Mouse (Mus musculus) hindbrain, embryonic 15.5 days (tissue): ENCODE measurements around the gene BC067074. TPM values are rescaled to one million over a fixed set of nuclear protein-coding genes. Genes with fewer than 3 reads are reported as not detected.

Experiments used
- ATAC-seq: fragments of 200-750 bp; cut with Nextera tagmentation; 2 replicates; pipeline ENCODE4 v1.8.0; 2017; ENCODE audit warnings: low read depth, moderate number of reproducible peaks, moderate TSS enrichment; ENCODE audit not compliant: low FRiP score
- H3K27ac ChIP-seq: fragments of 300-500 bp; sonication (generic); replicated peaks from 2 replicates; pipeline ENCODE4 v1.5.1; 2015; ENCODE audit warnings: mild to moderate bottlenecking, inconsistent platforms
- H3K27me3 ChIP-seq: fragments of 300-500 bp; sonication (generic); 2 replicates; pipeline ENCODE4 v1.6.1; 2015; ENCODE audit warnings: control low read depth, inconsistent platforms
- H3K36me3 ChIP-seq: fragments of 300-500 bp; sonication (generic); 2 replicates; pipeline ENCODE4 v1.6.1; 2015; ENCODE audit warnings: control low read depth, inconsistent platforms
- H3K4me1 ChIP-seq: fragments of 300-500 bp; sonication (generic); replicated peaks from 2 replicates; pipeline ENCODE4 v1.6.1; 2015; ENCODE audit warnings: control low read depth, inconsistent platforms
- H3K4me2 ChIP-seq: fragments of 300-500 bp; sonication (generic); 2 replicates; pipeline ENCODE4 v1.6.1; 2015; ENCODE audit warnings: moderate library complexity, mild to moderate bottlenecking, inconsistent platforms
- H3K4me3 ChIP-seq: fragments of 300-500 bp; sonication (generic); 2 replicates; pipeline ENCODE4 v1.5.1; 2015; ENCODE audit warnings: mild to moderate bottlenecking, inconsistent platforms
- H3K9ac ChIP-seq: fragments of 300-500 bp; sonication (generic); 2 replicates; pipeline ENCODE4 v1.6.1; 2015; ENCODE audit warnings: inconsistent platforms
- H3K9me3 ChIP-seq: fragments of 300-500 bp; sonication (generic); 2 replicates; pipeline ENCODE4 v1.6.1; 2016; ENCODE audit warnings: control low read depth, inconsistent platforms
- WGBS: fragments of 180-500 bp; shearing (Covaris S2); methylation state at CpG from one replicate; pipeline ENCODE4 v1.1.7; 2015; 5-methylcytosine and 5-hydroxymethylcytosine counted together
- polyA plus RNA-seq: library from polyadenylated mRNA; unstranded; fragments of >200 nt; fragmentation: Nextera tagmentation; extraction: Ambion mirVana; gene quantifications from 2 replicates; pipeline ENCODE4 v1.2.1, GENCODE M21; 2015

Gene BC067074
- polyA plus RNA-seq, 1 experiment from 2014 or later = 1.1 TPM

DNA sequence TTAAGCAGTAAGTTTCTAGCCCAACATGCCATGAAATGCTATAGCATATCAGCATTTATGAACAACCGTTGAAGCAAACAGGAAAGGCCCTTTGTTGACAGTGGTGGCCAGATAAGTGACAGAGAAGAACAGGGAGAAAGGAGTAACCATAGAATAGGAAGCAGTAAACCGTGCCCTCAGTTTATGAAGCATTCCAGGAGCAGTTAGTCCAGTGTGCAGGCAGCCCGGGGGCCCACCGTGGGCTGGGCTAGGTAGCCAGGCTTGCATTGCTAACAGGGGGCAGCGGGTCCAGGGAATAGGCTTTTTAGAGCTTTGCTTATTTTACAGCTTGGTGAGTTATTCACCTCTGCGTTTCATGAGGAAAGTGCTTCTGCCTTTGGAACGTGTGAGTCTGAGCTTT, 39.3 kb downstream of the BC067074 start:
- Histone ChIP-seq H3K4me2 (no peak overlapping the region), H3K27ac (no peak overlapping the region), H3K9me3 (no peaks in the 10 kb centered on the region), H3K27me3 (no peaks in the 10 kb centered on the region), H3K4me1 (no peaks in the 10 kb centered on the region), H3K9ac (no peak overlapping the region), H3K36me3 (no peaks in the 10 kb centered on the region), H3K4me3 (no peak overlapping the region)
- WGBS = 82% methylated on average over 7 of the region's 7 CpGs
- ATAC-seq = no peak

DNA sequence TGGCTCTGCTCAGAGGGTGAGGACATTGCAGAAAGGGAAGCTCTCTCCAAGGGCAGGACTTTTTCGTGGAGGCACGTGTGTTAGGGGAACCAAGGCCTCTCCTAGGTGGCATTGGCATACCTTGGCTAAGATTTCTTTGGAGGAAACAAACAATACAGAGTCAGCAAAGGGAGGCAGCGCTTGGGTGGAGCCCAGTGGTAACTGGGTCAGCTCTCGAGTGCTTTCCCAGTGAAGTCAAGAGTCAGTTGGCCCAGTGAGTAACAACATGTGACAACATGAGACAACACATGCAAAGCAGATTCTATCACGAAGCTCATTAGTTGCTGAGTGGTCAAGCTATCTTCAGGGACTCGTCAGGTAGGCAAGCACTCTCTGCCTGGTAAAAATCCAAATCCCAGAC, 40.4 kb downstream of the BC067074 start:
- Histone ChIP-seq H3K36me3 (no peaks in the 10 kb centered on the region), H3K27me3 (no peaks in the 10 kb centered on the region), H3K4me2 (no peak overlapping the region), H3K9ac (no peak overlapping the region), H3K9me3 (no peaks in the 10 kb centered on the region), H3K4me3 (no peak overlapping the region), H3K4me1 (no peaks in the 10 kb centered on the region), H3K27ac (no peak overlapping the region)
- ATAC-seq = no peak
- WGBS = 91% methylated on average over 6 of the region's 6 CpGs

DNA sequence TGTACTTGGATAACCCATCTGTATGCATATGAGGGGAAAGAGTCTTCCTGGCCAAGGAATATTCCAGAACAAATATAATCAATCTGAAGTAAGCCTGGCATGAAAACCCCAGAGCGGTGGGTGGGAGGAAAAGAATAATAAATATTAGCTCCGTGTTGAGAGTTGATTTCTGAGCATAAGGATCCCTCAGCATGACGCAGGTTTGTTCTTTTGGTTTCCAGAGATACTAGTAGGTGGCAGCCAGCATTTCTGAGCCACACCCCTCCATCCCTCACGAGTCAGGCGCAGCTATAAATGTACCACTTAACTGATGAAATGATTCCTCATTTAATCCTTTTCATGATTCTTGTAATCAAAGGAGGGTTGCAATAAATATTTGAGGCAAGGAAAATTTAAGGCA, 41.0 kb downstream of the BC067074 start:
- WGBS = 74% methylated on average over 5 of the region's 5 CpGs

DNA sequence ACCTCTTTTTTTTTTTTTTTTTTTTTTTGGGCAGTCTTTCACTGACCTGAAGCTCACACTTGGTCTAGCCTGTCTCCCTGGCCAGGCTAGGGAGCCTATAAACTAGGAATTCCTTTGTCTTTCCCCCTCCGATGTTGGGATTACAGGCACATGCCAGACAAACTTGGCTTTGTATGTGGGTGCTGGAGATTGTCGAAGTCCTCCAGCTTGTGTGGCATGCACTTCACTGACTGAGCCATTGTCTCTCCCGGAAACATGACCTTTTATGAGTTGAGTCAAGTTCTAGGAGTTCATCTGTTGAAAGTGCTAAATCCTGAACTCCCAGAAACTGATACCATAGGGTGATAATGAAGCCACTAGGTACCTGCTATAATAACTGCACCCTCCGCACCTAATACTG, 41.8 kb downstream of the BC067074 start:
- Histone ChIP-seq H3K9ac (no peak overlapping the region), H3K4me1 (no peaks in the 10 kb centered on the region), H3K4me3 (no peak overlapping the region), H3K27ac (no peak overlapping the region), H3K4me2 (no peak overlapping the region), H3K27me3 (no peaks in the 10 kb centered on the region), H3K36me3 (no peaks in the 10 kb centered on the region), H3K9me3 (no peaks in the 10 kb centered on the region)
- 88% methylated on average over 4 of the region's 4 CpGs for WGBS
- ATAC-seq = no peak

More for the DNA sequence above, 41.0 kb downstream of the BC067074 start:
- no peak overlapping the region for H3K4me2 ChIP-seq
- H3K9me3 ChIP-seq = no peaks in the 10 kb centered on the region
- H3K27me3 ChIP-seq = no peaks in the 10 kb centered on the region
- H3K27ac ChIP-seq = no peak overlapping the region
- H3K36me3 ChIP-seq = no peaks in the 10 kb centered on the region
- no peak for ATAC-seq
- no peak overlapping the region for H3K9ac ChIP-seq
- H3K4me3 ChIP-seq = no peak overlapping the region
- no peaks in the 10 kb centered on the region for H3K4me1 ChIP-seq

DNA sequence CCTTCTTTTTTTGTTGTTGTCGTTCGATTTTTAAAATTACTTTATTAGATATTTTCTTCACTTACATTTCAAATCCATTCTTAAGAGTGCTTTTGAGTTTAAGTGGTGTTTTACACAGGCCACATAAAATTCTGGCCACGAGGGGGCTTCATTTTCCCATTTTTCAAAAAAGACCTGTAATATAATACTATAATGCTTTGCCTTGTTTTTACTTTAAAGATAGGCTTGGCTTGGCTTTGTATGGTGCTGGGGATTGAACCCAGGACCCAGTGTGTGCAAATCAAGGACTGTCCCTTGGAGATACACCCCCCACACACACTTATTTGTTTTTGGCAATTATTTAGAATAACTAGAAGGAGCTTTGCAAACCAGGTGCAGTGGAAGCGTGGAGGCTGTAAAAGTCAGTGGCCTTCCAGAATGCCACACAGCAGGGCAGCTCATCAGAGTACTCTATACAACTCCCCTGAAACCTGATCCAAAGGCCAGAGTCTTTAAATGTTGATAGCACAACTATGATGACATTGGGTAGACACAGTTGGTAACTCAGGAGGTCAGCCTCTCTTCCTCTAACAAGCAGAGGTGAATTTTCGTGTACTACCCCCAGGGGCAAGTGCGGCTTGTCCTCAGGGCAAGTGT, 44.4 kb downstream of the BC067074 start:
- H3K4me1 ChIP-seq = no peaks in the 10 kb centered on the region
- 56% methylated on average over 6 of the region's 6 CpGs for WGBS
- no peak overlapping the region for H3K4me3 ChIP-seq
- no peak overlapping the region for H3K9ac ChIP-seq
- no peak overlapping the region for H3K4me2 ChIP-seq
- H3K9me3 ChIP-seq = no peaks in the 10 kb centered on the region
- no peaks in the 10 kb centered on the region for H3K27me3 ChIP-seq
- no peaks in the 10 kb centered on the region for H3K36me3 ChIP-seq
- ATAC-seq = peak; percentile 42; the same call in 1 of the 2 replicates
- H3K27ac ChIP-seq = no peak overlapping the region

DNA sequence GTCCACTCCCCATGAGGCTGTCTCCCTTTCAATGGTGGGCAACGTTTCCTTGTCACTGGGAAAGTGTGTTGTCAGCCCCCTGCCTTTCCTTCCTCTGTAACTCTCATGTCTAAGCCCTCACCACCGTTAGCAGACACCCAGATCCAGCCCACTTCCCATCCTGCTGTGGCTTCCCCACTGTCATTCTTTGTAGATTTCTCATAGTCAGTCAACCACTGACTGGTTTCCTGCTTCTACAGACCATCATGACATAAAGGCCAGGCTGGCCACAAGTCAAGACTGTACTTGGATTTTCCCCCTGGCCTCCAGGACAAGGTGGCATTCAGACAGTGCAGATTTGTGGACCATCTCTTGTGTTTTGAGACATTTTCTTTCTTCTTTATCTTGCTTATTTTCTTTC, 47.7 kb downstream of the BC067074 start:
- Histone ChIP-seq H3K4me2 (no peak overlapping the region), H3K9ac (no peak overlapping the region), H3K27me3 (no peaks in the 10 kb centered on the region), H3K9me3 (no peaks in the 10 kb centered on the region), H3K4me3 (no peak overlapping the region), H3K36me3 (no peaks in the 10 kb centered on the region), H3K4me1 (no peaks in the 10 kb centered on the region), H3K27ac (no peak overlapping the region)
- 52% methylated on average over 2 of the region's 2 CpGs for WGBS
- ATAC-seq = no peak

DNA sequence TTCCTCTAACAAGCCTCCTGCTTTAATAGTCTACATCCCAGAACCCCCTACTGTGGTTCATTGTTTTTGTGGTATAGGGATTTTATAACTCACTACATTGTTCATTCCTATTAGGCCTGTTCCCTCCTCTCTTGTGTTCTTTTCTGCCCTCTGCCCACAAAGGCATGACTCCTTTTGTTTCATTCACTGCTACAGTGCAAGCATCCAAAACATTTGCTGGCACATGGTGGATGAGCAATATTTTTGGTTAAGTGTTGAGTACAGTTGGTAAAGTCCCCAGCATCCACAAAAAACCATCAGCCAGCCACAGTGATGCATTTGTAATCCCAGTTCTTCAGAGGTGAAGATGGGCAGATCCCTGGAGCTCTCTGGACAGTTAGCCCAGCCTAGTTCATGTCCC, 48.2 kb downstream of the BC067074 start:
- H3K4me3 ChIP-seq = no peak overlapping the region
- no peak for ATAC-seq
- no peak overlapping the region for H3K9ac ChIP-seq

DNA sequence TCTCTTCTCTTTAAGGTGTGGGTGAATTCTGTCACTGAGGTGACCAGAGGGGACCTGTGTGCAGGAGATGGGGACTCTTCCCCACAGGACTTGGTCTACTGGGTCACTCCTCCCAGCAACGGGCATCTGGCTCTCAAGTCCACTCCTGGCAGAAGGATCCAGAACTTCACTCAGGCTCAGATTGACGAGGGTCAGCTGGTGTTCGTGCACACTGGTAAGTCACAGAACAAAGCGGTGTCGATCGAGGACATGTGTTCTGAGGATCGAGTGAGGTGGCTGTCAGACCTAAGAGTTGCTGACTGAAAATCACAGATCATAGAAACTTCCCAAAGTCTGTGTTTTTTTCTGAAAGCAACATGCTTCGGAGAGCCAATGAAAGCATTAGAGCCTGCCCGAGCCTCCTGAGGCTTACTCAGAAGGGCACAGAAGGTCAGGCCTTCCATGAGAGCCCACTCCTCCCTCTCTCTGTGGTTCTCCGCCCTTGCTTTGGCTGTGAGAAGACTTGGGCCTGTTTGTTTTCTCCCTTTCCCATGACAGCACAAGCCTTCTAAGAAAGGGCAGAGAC, 49.5 kb downstream of the BC067074 start:
- Histone ChIP-seq H3K4me3 (no peak overlapping the region), H3K9ac (no peak overlapping the region), H3K27me3 (no peaks in the 10 kb centered on the region), H3K9me3 (no peaks in the 10 kb centered on the region), H3K4me2 (no peak overlapping the region), H3K4me1 (no peaks in the 10 kb centered on the region; the same call in 1 of the 2 replicates), H3K27ac (no peak overlapping the region), H3K36me3 (no peaks in the 10 kb centered on the region)
- ATAC-seq = no peak
- 84% methylated on average over 10 of the region's 10 CpGs for WGBS

More for the DNA sequence above, 48.2 kb downstream of the BC067074 start:
- Histone ChIP-seq H3K36me3 (no peaks in the 10 kb centered on the region), H3K27ac (no peak overlapping the region), H3K4me1 (no peaks in the 10 kb centered on the region), H3K9me3 (no peaks in the 10 kb centered on the region), H3K4me2 (no peak overlapping the region), H3K27me3 (no peaks in the 10 kb centered on the region)

DNA sequence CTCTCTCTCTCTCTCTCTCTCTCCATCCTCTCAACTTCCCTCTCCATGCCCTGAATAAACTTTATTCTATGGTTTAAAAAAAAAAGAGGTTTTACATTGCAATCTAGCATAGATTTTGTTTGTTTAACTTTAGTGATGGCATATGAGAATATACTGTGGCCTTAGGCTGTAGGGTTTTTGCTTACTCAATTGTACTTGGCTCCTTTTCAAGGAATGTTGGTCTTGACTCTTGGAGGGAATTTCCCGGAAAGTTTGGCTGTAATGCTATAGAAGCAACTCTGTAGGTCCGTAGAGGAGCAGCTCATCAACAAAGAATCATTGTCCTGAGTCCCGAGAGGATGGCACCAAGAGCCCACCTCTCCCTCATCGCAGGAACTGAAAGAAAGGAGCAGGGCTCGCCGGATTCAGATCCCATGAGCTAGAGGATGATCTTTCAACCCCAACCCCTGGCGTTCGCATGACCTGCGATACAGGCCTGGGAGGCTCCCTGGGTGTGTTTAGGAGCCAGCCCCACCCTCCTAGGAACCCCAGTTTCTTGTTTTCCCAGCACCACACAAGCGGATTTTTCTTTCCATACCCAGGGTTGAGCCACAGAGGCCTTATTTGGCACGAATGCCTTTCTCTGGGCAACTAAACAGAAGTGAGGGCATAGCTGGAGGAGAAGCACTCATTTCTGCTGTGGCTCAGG, 57.9 kb downstream of the BC067074 start:
- 57% methylated on average over 11 of the region's 11 CpGs for WGBS
- Histone ChIP-seq H3K4me1 (peaks cover 13% of the 10 kb centered on the region), H3K4me3 (no peak overlapping the region), H3K27ac (no peak overlapping the region), H3K9ac (no peak overlapping the region), H3K27me3 (0 out of 2 replicates have a peak, but pooled peaks cover 5% of the 10 kb centered on the region), H3K9me3 (no peaks in the 10 kb centered on the region), H3K4me2 (no peak overlapping the region), H3K36me3 (no peaks in the 10 kb centered on the region)
- no peak for ATAC-seq

DNA sequence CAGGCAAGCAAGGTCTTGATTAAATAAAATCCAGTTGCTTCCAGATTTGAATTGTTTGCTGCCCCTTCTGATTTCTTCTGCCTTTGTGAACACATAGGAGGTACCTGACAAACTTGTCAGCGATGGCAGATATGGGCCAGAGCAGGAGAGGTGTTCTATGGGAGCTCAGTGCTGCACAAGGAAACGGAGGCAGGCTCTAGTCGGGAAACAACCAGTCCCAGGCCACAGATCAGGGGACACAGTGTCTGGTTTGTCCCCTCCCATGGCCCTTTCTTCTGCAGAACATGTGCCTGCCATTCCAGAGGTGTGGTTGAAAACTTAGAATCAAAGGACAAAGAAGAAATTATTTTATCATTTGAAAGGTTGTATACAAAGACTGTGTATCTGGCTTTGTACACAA, 60.6 kb downstream of the BC067074 start:
- H3K9ac ChIP-seq = no peak overlapping the region
- peaks cover 13% of the 10 kb centered on the region for H3K4me1 ChIP-seq
- H3K9me3 ChIP-seq = no peaks in the 10 kb centered on the region
- no peak overlapping the region for H3K4me3 ChIP-seq
- no peak overlapping the region for H3K4me2 ChIP-seq
- no peak overlapping the region for H3K27ac ChIP-seq
- H3K27me3 ChIP-seq = 0 out of 2 replicates have a peak, but pooled peaks cover 5% of the 10 kb centered on the region
- 75% methylated on average over 3 of the region's 3 CpGs for WGBS
- ATAC-seq = no peak
- no peaks in the 10 kb centered on the region for H3K36me3 ChIP-seq

DNA sequence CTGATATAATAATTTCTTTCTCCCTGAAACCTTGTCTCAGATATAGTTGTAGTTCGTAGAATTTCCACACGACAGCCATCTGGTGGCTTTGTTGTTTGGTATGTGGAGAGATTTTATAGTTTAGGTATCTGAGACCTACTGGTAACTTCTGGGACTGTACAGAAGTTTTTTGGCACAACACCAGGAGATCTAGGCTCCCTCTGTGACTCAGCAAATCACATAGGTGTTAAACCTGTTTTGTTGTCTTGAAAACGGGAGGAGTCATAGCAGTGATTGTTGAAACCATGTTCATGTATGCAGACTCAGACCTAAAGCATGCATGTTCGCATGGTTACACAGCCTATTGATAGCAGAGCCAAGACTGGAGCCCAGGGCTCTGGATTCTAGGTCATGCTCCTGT, 61.0 kb downstream of the BC067074 start:
- Histone ChIP-seq H3K27me3 (0 out of 2 replicates have a peak, but pooled peaks cover 2% of the 10 kb centered on the region), H3K4me3 (no peak overlapping the region), H3K27ac (no peak overlapping the region), H3K36me3 (no peaks in the 10 kb centered on the region), H3K4me1 (peaks cover 13% of the 10 kb centered on the region), H3K9ac (no peak overlapping the region), H3K4me2 (no peak overlapping the region), H3K9me3 (no peaks in the 10 kb centered on the region)
- ATAC-seq = no peak
- WGBS = 86% methylated on average over 4 of the region's 4 CpGs

DNA sequence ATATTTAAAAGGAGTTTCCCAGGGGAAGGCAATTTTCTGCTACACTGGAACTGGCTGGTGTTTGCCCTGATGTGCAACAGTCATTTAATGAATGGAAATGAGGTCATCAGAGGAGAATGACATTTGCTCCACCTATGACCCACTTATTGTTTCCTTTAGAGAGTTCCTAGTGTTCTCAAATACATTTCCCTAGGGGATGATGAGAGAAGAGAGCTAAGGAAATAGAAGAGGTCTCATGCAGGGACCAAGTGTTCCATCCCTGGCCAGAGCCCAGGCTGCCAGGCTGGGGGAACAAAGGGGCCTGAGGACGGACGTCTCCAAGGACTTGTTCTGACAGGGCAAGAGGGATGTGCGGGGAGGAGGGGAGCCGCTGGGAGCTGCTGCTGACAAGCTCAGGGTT, 62.1 kb downstream of the BC067074 start:
- no peaks in the 10 kb centered on the region for H3K9me3 ChIP-seq
- peaks cover 13% of the 10 kb centered on the region for H3K4me1 ChIP-seq
- peak; percentile 69 for ATAC-seq
- no peaks in the 10 kb centered on the region for H3K27me3 ChIP-seq
- H3K36me3 ChIP-seq = no peaks in the 10 kb centered on the region
- H3K4me2 ChIP-seq = no peak overlapping the region
- H3K9ac ChIP-seq = no peak overlapping the region
- no peak overlapping the region for H3K4me3 ChIP-seq
- 14% methylated on average over 4 of the region's 4 CpGs for WGBS
- H3K27ac ChIP-seq = no peak overlapping the region
